Mouse (Mus musculus) neural tube, postnatal 0 days (tissue): Measurements from ENCODE around the gene Gm21891. TPM values are rescaled to one million over a fixed set of nuclear protein-coding genes. Genes with fewer than 3 reads are reported as not detected.

Experiments
- polyA plus RNA-seq: library from polyadenylated mRNA; unstranded; fragments of >200 nt; fragmentation: Nextera tagmentation; extraction: Ambion mirVana; gene quantifications from 2 replicates; pipeline ENCODE4 v1.2.1, GENCODE M21; 2015

Gm21891 gene
- not detected in 2 replicates for polyA plus RNA-seq

DNA sequence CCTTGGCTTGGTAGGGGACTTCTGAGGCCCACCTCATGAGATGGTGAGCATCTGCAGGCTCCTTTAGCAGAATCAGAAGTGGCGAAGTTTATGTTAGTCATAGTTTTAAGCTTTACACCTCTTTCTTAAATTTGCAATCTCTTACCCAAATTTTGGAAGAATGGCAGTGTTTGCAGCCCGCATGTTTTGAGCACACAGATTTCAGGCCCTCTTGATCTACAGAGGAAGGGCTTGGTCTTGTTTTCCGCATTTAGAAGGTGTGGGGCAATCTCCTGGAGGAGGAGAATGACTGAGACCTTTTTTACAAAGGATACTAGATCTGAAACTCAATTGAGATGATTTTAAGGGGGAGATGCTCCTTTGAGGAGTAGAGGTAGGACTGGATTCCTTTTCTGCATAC is at the start of gene Gm21891:
Gm21891 (minus strand) TSS at position 101 of the 400 bp plus-strand sequence.

DNA sequence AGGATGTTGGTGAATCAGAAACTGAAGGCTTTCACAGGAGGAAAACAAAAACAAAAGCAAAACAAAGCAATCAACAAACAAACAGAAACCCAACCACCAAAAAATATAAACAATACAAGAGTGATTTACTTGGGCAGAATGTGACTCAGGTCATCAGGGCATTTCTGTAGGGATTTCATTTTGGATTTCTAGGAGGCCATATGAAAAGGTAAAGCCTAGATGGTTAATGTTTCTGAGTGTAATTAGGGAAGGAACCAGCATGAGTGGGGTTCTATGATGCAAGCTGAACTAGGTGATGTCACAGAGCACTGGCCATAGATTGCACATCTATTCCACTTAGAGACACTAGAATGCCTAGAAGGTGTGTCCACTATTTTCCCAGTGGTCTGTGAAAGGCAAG is 28.4 kb upstream of the Gm21891 start, which contains the start of gene Gm21425:
Gm21425 (plus strand) TSS at position 301 of the 400 bp plus-strand sequence.

Other genes with a start within 250 kb of the Gm21891 start
- not detected in 2 replicates for gene Gm20807, start 90.6 kb downstream of the Gm21891 start, polyA plus RNA-seq
- not detected in 2 replicates for gene Gm21425, start 28.5 kb upstream of the Gm21891 start, polyA plus RNA-seq
- not detected in 2 replicates for gene Gm21828, start 90.4 kb upstream of the Gm21891 start, polyA plus RNA-seq
- not detected in 2 replicates for gene Gm21440, start 118.9 kb upstream of the Gm21891 start, polyA plus RNA-seq
- not detected in 2 replicates for gene Gm21454, start 119.0 kb upstream of the Gm21891 start, polyA plus RNA-seq
- not detected in 2 replicates for gene Gm21725, start 215.6 kb upstream of the Gm21891 start, polyA plus RNA-seq